Mouse (Mus musculus): Measurements from ENCODE around the gene Utp14a. TPM values are rescaled to one million over a fixed set of nuclear protein-coding genes. Genes with fewer than 3 reads are reported as not detected.

Gene Utp14a
- total and polyA plus RNA-seq, 3 experiments = 15.2 to 113 (median 68.7) TPM

DNA sequence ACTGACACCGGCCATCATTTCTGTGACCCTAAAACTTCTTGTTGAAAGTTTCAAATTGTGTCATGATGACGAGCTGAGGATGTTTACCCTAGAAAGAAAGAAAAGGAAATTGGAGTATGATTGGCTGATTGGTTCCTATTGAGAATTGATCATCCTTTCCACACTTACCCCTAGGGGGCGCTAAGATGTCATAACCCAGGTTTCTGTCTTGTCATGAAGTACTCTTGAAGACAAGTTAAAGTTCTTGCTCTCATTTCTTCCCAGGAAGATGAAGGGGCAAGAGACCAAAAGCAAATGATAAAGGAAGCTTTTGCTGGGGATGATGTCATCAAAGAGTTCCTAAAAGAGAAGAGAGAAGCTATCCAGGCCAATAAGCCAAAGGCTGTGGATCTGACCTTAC is 21.4 kb downstream of the Utp14a start:
- TF ChIP-seq GATA2 (IDR thresholded peaks at IDR 0.05; ENCODE audit: borderline replicate concordance, low read depth, low read length) (no peak), POLR2AphosphoS5 (IDR thresholded peaks at IDR 0.05; ENCODE audit: insufficient replicate concordance, low read depth, low read length) (no peak)
- H3K27me3 ChIP-seq (ENCODE audit: insufficient read depth, low read length) = no peaks in the 10 kb centered on the region
- H3K9me3 ChIP-seq (replicated peaks) = no peaks in the 10 kb centered on the region
- H3K4me3 ChIP-seq (ENCODE audit: low read depth, low read length) = no peak overlapping the region
- H3K36me3 ChIP-seq (replicated peaks) = peaks cover 90% of the 10 kb centered on the region
- H3K4me1 ChIP-seq (ENCODE audit: insufficient read depth, low read depth, low read length) = peaks cover 8% of the 10 kb centered on the region; the same call in 1 of the 2 replicates
- no peak for DNase-seq (ENCODE audit: low spot score)
- ATAC-seq (ENCODE audit: extremely low read depth, insufficient number of reproducible peaks, low FRiP score, poor library complexity, severe bottlenecking) = no peak; the same call in 1 of the 2 replicates

DNA sequence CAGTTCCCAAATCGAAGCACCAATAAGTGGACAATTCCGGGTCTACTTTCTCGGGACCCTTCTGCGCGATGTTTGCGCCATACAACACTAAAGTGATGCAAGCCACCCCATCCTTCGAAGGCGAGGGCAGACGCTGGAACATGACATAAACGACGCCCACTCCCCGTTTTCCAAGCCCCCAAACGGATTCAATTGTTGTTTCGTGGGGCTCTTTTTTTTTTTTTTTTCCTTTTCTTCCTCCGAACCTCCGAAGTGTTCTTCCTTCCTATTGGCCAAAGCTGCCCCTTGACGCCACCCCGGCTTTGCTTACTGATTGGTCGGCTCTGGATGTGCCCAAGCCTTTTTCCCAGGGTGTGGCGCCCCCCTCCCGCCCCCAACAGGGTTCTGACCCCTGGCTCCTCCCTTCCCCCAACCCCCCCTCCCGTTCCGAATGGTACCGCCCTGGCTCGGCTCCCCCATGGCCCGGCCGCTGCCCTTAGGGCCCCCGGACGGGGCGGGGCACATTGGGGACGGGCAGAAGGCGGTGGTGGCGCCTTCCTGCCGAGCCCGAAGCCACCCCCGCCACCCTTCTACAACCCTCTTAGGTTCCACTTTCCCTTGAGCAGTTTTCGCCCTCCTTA is 27.8 kb downstream of the Utp14a start:
- peak; percentile 77 for DNase-seq (ENCODE audit: low spot score)
- TF ChIP-seq CTCF (IDR thresholded peaks at IDR 0.05; ENCODE audit: low read depth, low read length) (no peak), POLR2AphosphoS5 (IDR thresholded peaks at IDR 0.05; ENCODE audit: insufficient replicate concordance, low read depth, low read length) (no peak), GATA1 (IDR thresholded peaks at IDR 0.05; ENCODE audit: borderline replicate concordance, low read length) (no peak), GATA2 (IDR thresholded peaks at IDR 0.05; ENCODE audit: borderline replicate concordance, low read depth, low read length) (no peak), TAL1 (conservative IDR thresholded peaks at IDR 0.05; ENCODE audit: low read depth, low read length) (no peak)
- no peaks in the 10 kb centered on the region for H3K9me3 ChIP-seq (replicated peaks)
- peak; percentile 82 for ATAC-seq (ENCODE audit: extremely low read depth, insufficient number of reproducible peaks, low FRiP score, poor library complexity, severe bottlenecking)
- H3K4me3 ChIP-seq (ENCODE audit: low read depth, low read length) = peak overlapping the region; percentile 73
- no peaks in the 10 kb centered on the region for H3K27me3 ChIP-seq (ENCODE audit: insufficient read depth, low read length)
- peaks cover 15% of the 10 kb centered on the region; the same call in 1 of the 2 replicates for H3K4me1 ChIP-seq (ENCODE audit: insufficient read depth, low read depth, low read length)
- peaks cover 37% of the 10 kb centered on the region for H3K36me3 ChIP-seq (replicated peaks)

DNA sequence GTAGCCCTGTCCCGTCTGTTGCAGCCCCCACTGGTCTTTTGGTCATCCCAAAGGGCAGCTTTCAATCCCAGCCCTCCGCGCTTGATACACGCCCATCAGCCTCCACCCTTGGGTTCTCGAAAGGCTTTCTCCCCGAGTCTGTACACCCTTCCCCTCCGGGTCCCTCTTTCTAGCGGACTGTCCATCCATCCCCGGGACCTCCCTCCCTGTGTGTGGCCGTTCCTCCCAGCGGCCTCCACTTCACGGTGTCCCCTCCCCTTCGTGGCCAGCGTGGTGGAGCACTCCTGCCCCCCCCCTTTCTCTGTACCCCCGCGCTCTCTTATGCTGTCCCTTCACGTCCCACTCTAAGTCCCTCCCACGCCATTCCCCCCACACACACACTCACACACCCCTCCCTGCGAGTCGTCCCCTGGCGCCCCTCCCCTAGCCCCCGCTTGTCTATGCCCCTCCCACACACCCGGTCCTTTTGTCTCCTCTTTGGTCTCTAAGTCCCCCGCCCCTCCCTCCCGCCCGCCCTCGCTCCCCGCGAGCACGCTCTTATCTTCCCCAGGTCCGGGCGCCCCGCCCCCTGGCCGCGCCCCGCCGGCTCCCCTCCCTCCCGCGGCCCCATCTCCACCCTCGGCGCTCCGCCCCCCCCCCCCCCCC is 28.5 kb downstream of the Utp14a start:
- Histone ChIP-seq H3K4me3 (ENCODE audit: low read depth, low read length) (peak overlapping the region; percentile 73), H3K36me3 (replicated peaks) (peaks cover 31% of the 10 kb centered on the region), H3K4me1 (ENCODE audit: insufficient read depth, low read depth, low read length) (peaks cover 15% of the 10 kb centered on the region; the same call in 1 of the 2 replicates), H3K27me3 (ENCODE audit: insufficient read depth, low read length) (no peaks in the 10 kb centered on the region), H3K9me3 (replicated peaks) (no peaks in the 10 kb centered on the region)
- TF ChIP-seq POLR2AphosphoS5 (IDR thresholded peaks at IDR 0.05; ENCODE audit: insufficient replicate concordance, low read depth, low read length) (no peak), GATA1 (IDR thresholded peaks at IDR 0.05; ENCODE audit: borderline replicate concordance, low read length) (no peak), CTCF (IDR thresholded peaks at IDR 0.05; ENCODE audit: low read depth, low read length) (no peak), GATA2 (IDR thresholded peaks at IDR 0.05; ENCODE audit: borderline replicate concordance, low read depth, low read length) (no peak), TAL1 (conservative IDR thresholded peaks at IDR 0.05; ENCODE audit: low read depth, low read length) (no peak)
- peak; percentile 58 for ATAC-seq (ENCODE audit: extremely low read depth, insufficient number of reproducible peaks, low FRiP score, poor library complexity, severe bottlenecking)
- DNase-seq (ENCODE audit: low spot score) = peak; percentile 50

- H3K36me3 ChIP-seq (replicated peaks) = peaks cover 27% of the 10 kb centered on the region
These were observed 29.0 kb downstream of the Utp14a start for GRCm38 (mm10) chrX:48285651-48286021.

DNA sequence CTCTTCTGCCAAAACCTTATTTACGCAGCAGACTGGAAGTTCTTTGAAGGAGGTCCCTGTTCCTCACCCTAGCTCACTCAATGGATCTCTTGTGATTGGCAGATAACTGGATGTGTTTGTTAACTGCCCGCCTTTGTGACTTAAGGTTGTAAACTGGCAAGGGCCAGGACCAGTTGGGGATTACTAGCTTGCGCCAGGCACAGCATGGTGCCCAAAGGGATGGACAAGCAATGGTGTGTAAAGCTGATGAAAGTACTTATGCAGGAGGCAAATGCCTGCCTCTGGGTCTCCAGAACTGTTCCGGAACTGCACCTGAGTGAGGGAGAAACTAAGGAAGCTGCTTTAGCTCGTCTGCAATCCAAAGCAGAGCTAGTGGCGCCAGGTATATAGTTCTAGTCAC is 29.8 kb downstream of the Utp14a start:
- H3K9me3 ChIP-seq (replicated peaks) = no peaks in the 10 kb centered on the region
- no peak overlapping the region for H3K4me3 ChIP-seq (ENCODE audit: low read depth, low read length)
- 0 out of 2 replicates have a peak, but pooled peaks cover 2% of the 10 kb centered on the region for H3K27me3 ChIP-seq (ENCODE audit: insufficient read depth, low read length)
- DNase-seq (ENCODE audit: low spot score) (no peak), ATAC-seq (ENCODE audit: extremely low read depth, insufficient number of reproducible peaks, low FRiP score, poor library complexity, severe bottlenecking) (no peak)
- TF ChIP-seq POLR2AphosphoS5 (IDR thresholded peaks at IDR 0.05; ENCODE audit: insufficient replicate concordance, low read depth, low read length) = no peak
- no peak for TF ChIP-seq TAL1 (conservative IDR thresholded peaks at IDR 0.05; ENCODE audit: low read depth, low read length)
- no peak for TF ChIP-seq GATA2 (IDR thresholded peaks at IDR 0.05; ENCODE audit: borderline replicate concordance, low read depth, low read length)
- TF ChIP-seq GATA1 (IDR thresholded peaks at IDR 0.05; ENCODE audit: borderline replicate concordance, low read length) = no peak
- TF ChIP-seq CTCF (IDR thresholded peaks at IDR 0.05; ENCODE audit: low read depth, low read length) = no peak
- H3K36me3 ChIP-seq (replicated peaks) = peaks cover 19% of the 10 kb centered on the region
- peaks cover 15% of the 10 kb centered on the region; the same call in 1 of the 2 replicates for H3K4me1 ChIP-seq (ENCODE audit: insufficient read depth, low read depth, low read length)

More at GRCm38 (mm10) chrX:48285651-48286021, 29.0 kb downstream of the Utp14a start:
- peak overlapping the region; percentile 68 for H3K4me3 ChIP-seq (ENCODE audit: low read depth, low read length)
- ATAC-seq (ENCODE audit: extremely low read depth, insufficient number of reproducible peaks, low FRiP score, poor library complexity, severe bottlenecking) (peak; percentile 30; the same call in 1 of the 2 replicates), DNase-seq (ENCODE audit: low spot score) (no peak)
- H3K9me3 ChIP-seq (replicated peaks) = no peaks in the 10 kb centered on the region
- TF ChIP-seq POLR2AphosphoS5 (IDR thresholded peaks at IDR 0.05; ENCODE audit: insufficient replicate concordance, low read depth, low read length) (no peak), CTCF (IDR thresholded peaks at IDR 0.05; ENCODE audit: low read depth, low read length) (no peak), GATA1 (IDR thresholded peaks at IDR 0.05; ENCODE audit: borderline replicate concordance, low read length) (no peak), GATA2 (IDR thresholded peaks at IDR 0.05; ENCODE audit: borderline replicate concordance, low read depth, low read length) (no peak), TAL1 (conservative IDR thresholded peaks at IDR 0.05; ENCODE audit: low read depth, low read length) (no peak)
- H3K27me3 ChIP-seq (ENCODE audit: insufficient read depth, low read length) = no peaks in the 10 kb centered on the region
- peaks cover 15% of the 10 kb centered on the region; the same call in 1 of the 2 replicates for H3K4me1 ChIP-seq (ENCODE audit: insufficient read depth, low read depth, low read length)

GRCm38 (mm10) chrX:48288008-48288407 is 31.3 kb downstream of the Utp14a start:
- DNase-seq (ENCODE audit: low spot score) = no peak
- H3K36me3 ChIP-seq (replicated peaks) = peaks cover 4% of the 10 kb centered on the region
- H3K27me3 ChIP-seq (ENCODE audit: insufficient read depth, low read length) = 0 out of 2 replicates have a peak, but pooled peaks cover 3% of the 10 kb centered on the region
- no peak overlapping the region for H3K4me3 ChIP-seq (ENCODE audit: low read depth, low read length)
- H3K4me1 ChIP-seq (ENCODE audit: insufficient read depth, low read depth, low read length) = peaks cover 15% of the 10 kb centered on the region; the same call in 1 of the 2 replicates
- H3K9me3 ChIP-seq (replicated peaks) = no peaks in the 10 kb centered on the region
- no peak for ATAC-seq (ENCODE audit: extremely low read depth, insufficient number of reproducible peaks, low FRiP score, poor library complexity, severe bottlenecking)
- no peak for TF ChIP-seq POLR2AphosphoS5 (IDR thresholded peaks at IDR 0.05; ENCODE audit: insufficient replicate concordance, low read depth, low read length)
- no peak for TF ChIP-seq GATA2 (IDR thresholded peaks at IDR 0.05; ENCODE audit: borderline replicate concordance, low read depth, low read length)
- no peak for TF ChIP-seq GATA1 (IDR thresholded peaks at IDR 0.05; ENCODE audit: borderline replicate concordance, low read length)
- no peak for TF ChIP-seq TAL1 (conservative IDR thresholded peaks at IDR 0.05; ENCODE audit: low read depth, low read length)
- no peak for TF ChIP-seq CTCF (IDR thresholded peaks at IDR 0.05; ENCODE audit: low read depth, low read length)

Data from G1E (cell line).